Comparison of ENCODE assay signal across 18 mouse cellular contexts in genomic region chr9:35529796-35530195, GRCm38 (mm10). TPM values are rescaled to one million over a fixed set of nuclear protein-coding genes. Genes with fewer than 3 reads are reported as not detected.
DNase-seq lines count a peak whose midpoint lies in the region; ATAC-seq lines count a peak whose summit lies in the region.
"Had no signal": no experiment of that assay in that cellular context is flagged by ENCODE, and none has a peak within 500 bp of the region (broad histone marks: within the 10 kb centered on the region; RNA-seq: fewer than 3 reads in every experiment).

No protein-coding gene starts in this region.

- H3K27ac ChIP-seq in intestine, embryonic 15.5 days = peak overlapping the region; percentile 44; the same call in 1 of the 2 replicates
- no peak overlapping the region for H3K27ac ChIP-seq in intestine, embryonic 16.5 days (ENCODE audit: low read length)
- 0 out of 2 replicates have a peak overlapping the region, but pooled peaks have one; percentile 28 for H3K27ac ChIP-seq in neural tube, embryonic 14.5 days (ENCODE audit: low read depth, low read length)
- H3K27ac ChIP-seq in forebrain, embryonic 16.5 days (ENCODE audit: low read length) = no peak overlapping the region
- H3K27ac ChIP-seq: forebrain, embryonic 12.5 days had no signal

- no peaks in the 10 kb centered on the region for H3K9me3 ChIP-seq in intestine, embryonic 15.5 days
- no peaks in the 10 kb centered on the region for H3K9me3 ChIP-seq in intestine, embryonic 16.5 days (ENCODE audit: control insufficient read depth, low read length)
- no peaks in the 10 kb centered on the region for H3K9me3 ChIP-seq in neural tube, embryonic 14.5 days (ENCODE audit: control insufficient read depth, low read length)
- H3K9me3 ChIP-seq in forebrain, embryonic 16.5 days (ENCODE audit: control insufficient read depth, low read length) = no peaks in the 10 kb centered on the region
- H3K9me3 ChIP-seq: forebrain, embryonic 12.5 days had no signal

- no peak for ATAC-seq in intestine, embryonic 15.5 days
- ATAC-seq in intestine, embryonic 16.5 days = no peak
- ATAC-seq in neural tube, embryonic 14.5 days (ENCODE audit: low read depth) = peak; percentile 14; the same call in 1 of the 2 replicates
- no peak for ATAC-seq in forebrain, embryonic 16.5 days
- ATAC-seq: CD4-positive, CD25-positive, alpha-beta regulatory T cell, adult 4 months; inflammation-experienced regulatory T-cells, adult 6 months; lung, postnatal 0 days; midbrain, embryonic 16.5 days had no signal

- no peaks in the 10 kb centered on the region for H3K4me1 ChIP-seq in intestine, embryonic 15.5 days (replicated peaks)
- no peaks in the 10 kb centered on the region for H3K4me1 ChIP-seq in intestine, embryonic 16.5 days (ENCODE audit: control insufficient read depth, insufficient read depth, low read length)
- H3K4me1 ChIP-seq in neural tube, embryonic 14.5 days (ENCODE audit: control insufficient read depth, insufficient read depth, low read length) = no peaks in the 10 kb centered on the region
- H3K4me1 ChIP-seq in forebrain, embryonic 16.5 days (replicated peaks; ENCODE audit: control insufficient read depth, insufficient read depth, low read length) = no peaks in the 10 kb centered on the region

- H3K36me3 ChIP-seq in intestine, embryonic 15.5 days = no peaks in the 10 kb centered on the region
- no peaks in the 10 kb centered on the region for H3K36me3 ChIP-seq in intestine, embryonic 16.5 days (ENCODE audit: control insufficient read depth, insufficient read depth, low read length)
- no peaks in the 10 kb centered on the region for H3K36me3 ChIP-seq in neural tube, embryonic 14.5 days (ENCODE audit: control insufficient read depth, insufficient read depth, low read length)
- no peaks in the 10 kb centered on the region for H3K36me3 ChIP-seq in forebrain, embryonic 16.5 days (ENCODE audit: control insufficient read depth, insufficient read depth)
- H3K36me3 ChIP-seq: forebrain, embryonic 12.5 days had no signal

- DNase-seq in embryo, embryonic 11.5 days (ENCODE audit: low read depth, low spot score) = peak; percentile 51
- DNase-seq in hindlimb bud, embryonic 11.5 days (ENCODE audit: extremely low spot score, low read depth, low spot score) = peak; percentile 53
- DNase-seq in layer of hippocampus, adult 11-12 months (ENCODE audit: low spot score) = no peak
- DNase-seq: adrenal gland, adult 2 months; cerebellum, postnatal 36 days; kidney, postnatal 25 days; right cerebral cortex, postnatal 14 days had no signal

- H3K4me2 ChIP-seq in intestine, embryonic 15.5 days (replicated peaks) = no peak overlapping the region
- no peak overlapping the region for H3K4me2 ChIP-seq in intestine, embryonic 16.5 days (ENCODE audit: low read depth, low read length)
- H3K4me2 ChIP-seq in neural tube, embryonic 14.5 days (ENCODE audit: low read depth, low read length) = no peak overlapping the region
- H3K4me2 ChIP-seq in forebrain, embryonic 16.5 days (ENCODE audit: low read length) = no peak overlapping the region
- H3K4me2 ChIP-seq: forebrain, embryonic 12.5 days had no signal

- H3K27me3 ChIP-seq in intestine, embryonic 15.5 days (replicated peaks) = no peaks in the 10 kb centered on the region
- H3K27me3 ChIP-seq in intestine, embryonic 16.5 days (replicated peaks; ENCODE audit: control insufficient read depth, insufficient read depth, low read length) = no peaks in the 10 kb centered on the region
- H3K27me3 ChIP-seq in neural tube, embryonic 14.5 days (ENCODE audit: control insufficient read depth, insufficient read depth, low read length) = no peaks in the 10 kb centered on the region
- H3K27me3 ChIP-seq in forebrain, embryonic 16.5 days (replicated peaks; ENCODE audit: control insufficient read depth, insufficient read depth, low read length) = no peaks in the 10 kb centered on the region

- no peak overlapping the region for H3K9ac ChIP-seq in intestine, embryonic 15.5 days
- no peak overlapping the region for H3K9ac ChIP-seq in intestine, embryonic 16.5 days (ENCODE audit: low read depth, low read length)
- no peak overlapping the region for H3K9ac ChIP-seq in neural tube, embryonic 14.5 days (replicated peaks; ENCODE audit: low read depth, low read length)
- H3K9ac ChIP-seq in forebrain, embryonic 16.5 days (replicated peaks; ENCODE audit: low read depth, low read length) = no peak overlapping the region
- H3K9ac ChIP-seq: forebrain, embryonic 12.5 days had no signal

- 29% methylated on average over 1 of the region's 1 CpGs for WGBS in intestine, embryonic 15.5 days
- 12% methylated on average over 1 of the region's 1 CpGs for whole genome bisulfite sequencing in intestine, embryonic 16.5 days
- WGBS in neural tube, embryonic 14.5 days = 19% methylated on average over 1 of the region's 1 CpGs
- WGBS in forebrain, embryonic 16.5 days = 11% methylated on average over 1 of the region's 1 CpGs

- H3K4me3 ChIP-seq in intestine, embryonic 15.5 days (replicated peaks) = no peak overlapping the region
- no peak overlapping the region for H3K4me3 ChIP-seq in intestine, embryonic 16.5 days (ENCODE audit: low read length)
- no peak overlapping the region for H3K4me3 ChIP-seq in neural tube, embryonic 14.5 days (ENCODE audit: low read depth, low read length)
- no peak overlapping the region for H3K4me3 ChIP-seq in forebrain, embryonic 16.5 days (replicated peaks; ENCODE audit: low read length)
- H3K4me3 ChIP-seq: forebrain, embryonic 12.5 days had no signal

RNA-seq across cellular contexts. Expression of gene Gm1113, which starts 11.7 kb away (rescaled TPM):
- not detected in 2 replicates for polyA plus RNA-seq in intestine, embryonic 15.5 days (2015; fragmentation: Nextera tagmentation; extraction: Ambion mirVana)
- polyA plus RNA-seq in intestine, embryonic 16.5 days (2015; fragmentation: Nextera tagmentation; extraction: Ambion mirVana) = not detected in 2 replicates
- polyA plus RNA-seq in neural tube, embryonic 14.5 days (2014; fragmentation: Nextera tagmentation; extraction: Ambion mirVana) = not detected in 2 replicates
- polyA plus RNA-seq in forebrain, embryonic 16.5 days (2015; fragmentation: Nextera tagmentation; extraction: Ambion mirVana) = not detected in 2 replicates
- polyA plus RNA-seq: adrenal gland, adult 2 months; CD4-positive, CD25-positive, alpha-beta regulatory T cell, adult 4 months; forebrain, embryonic 12.5 days; heart, embryonic 14.5 days; inflammation-experienced regulatory T-cells, adult 6 months; liver, adult 2 months; lung, postnatal 0 days; midbrain, embryonic 16.5 days had no signal

RNA-seq across cellular contexts. Expression of gene Ddx25, which starts 28.5 kb away (rescaled TPM):
- 1.6 and 1.7 TPM in 2 replicates for polyA plus RNA-seq in intestine, embryonic 15.5 days (2015; fragmentation: Nextera tagmentation; extraction: Ambion mirVana)
- polyA plus RNA-seq in intestine, embryonic 16.5 days (2015; fragmentation: Nextera tagmentation; extraction: Ambion mirVana) = 1.1 and 1.2 TPM in 2 replicates
- 29.8 and 34.3 TPM in 2 replicates for polyA plus RNA-seq in neural tube, embryonic 14.5 days (2014; fragmentation: Nextera tagmentation; extraction: Ambion mirVana)
- polyA plus RNA-seq in forebrain, embryonic 16.5 days (2015; fragmentation: Nextera tagmentation; extraction: Ambion mirVana) = 19.4 and 21.6 TPM in 2 replicates

RNA-seq across cellular contexts. Expression of gene Pus3, which starts 28.6 kb away (rescaled TPM):
- 18.3 and 18.9 TPM in 2 replicates for polyA plus RNA-seq in intestine, embryonic 15.5 days (2015; fragmentation: Nextera tagmentation; extraction: Ambion mirVana)
- polyA plus RNA-seq in intestine, embryonic 16.5 days (2015; fragmentation: Nextera tagmentation; extraction: Ambion mirVana) = 15.0 and 16.5 TPM in 2 replicates
- polyA plus RNA-seq in neural tube, embryonic 14.5 days (2014; fragmentation: Nextera tagmentation; extraction: Ambion mirVana) = 16.2 and 18.2 TPM in 2 replicates
- 15.7 and 20.6 TPM in 2 replicates for polyA plus RNA-seq in forebrain, embryonic 16.5 days (2015; fragmentation: Nextera tagmentation; extraction: Ambion mirVana)

RNA-seq across cellular contexts. Expression of gene Pate2, which starts 40.3 kb away (rescaled TPM):
- polyA plus RNA-seq in intestine, embryonic 15.5 days (2015; fragmentation: Nextera tagmentation; extraction: Ambion mirVana) = 0.45 and 0.77 TPM in 2 replicates
- 0.38 and 0.66 TPM in 2 replicates for polyA plus RNA-seq in intestine, embryonic 16.5 days (2015; fragmentation: Nextera tagmentation; extraction: Ambion mirVana)
- polyA plus RNA-seq in neural tube, embryonic 14.5 days (2014; fragmentation: Nextera tagmentation; extraction: Ambion mirVana) = 0.48 and 1.0 TPM in 2 replicates
- polyA plus RNA-seq in forebrain, embryonic 16.5 days (2015; fragmentation: Nextera tagmentation; extraction: Ambion mirVana) = 1.3 and 2.3 TPM in 2 replicates
- polyA plus RNA-seq: CD4-positive, CD25-positive, alpha-beta regulatory T cell, adult 4 months; inflammation-experienced regulatory T-cells, adult 6 months; liver, adult 2 months had no signal

RNA-seq across cellular contexts. Expression of gene Hyls1, which starts 40.4 kb away (rescaled TPM):
- 11.6 and 14.2 TPM in 2 replicates for polyA plus RNA-seq in intestine, embryonic 15.5 days (2015; fragmentation: Nextera tagmentation; extraction: Ambion mirVana)
- polyA plus RNA-seq in intestine, embryonic 16.5 days (2015; fragmentation: Nextera tagmentation; extraction: Ambion mirVana) = 10.8 TPM in 2 replicates
- polyA plus RNA-seq in neural tube, embryonic 14.5 days (2014; fragmentation: Nextera tagmentation; extraction: Ambion mirVana) = 17.1 and 19.1 TPM in 2 replicates
- 25.1 and 26.3 TPM in 2 replicates for polyA plus RNA-seq in forebrain, embryonic 16.5 days (2015; fragmentation: Nextera tagmentation; extraction: Ambion mirVana)

Comparison
In these comparisons a context has a peak if more than half of its experiments do, and no peak if none do; other contexts are left out.
1. H3K27ac ChIP-seq: peak in intestine, embryonic 15.5 days (single experiment) and neural tube, embryonic 14.5 days (single experiment); none in intestine, embryonic 16.5 days (single experiment) and forebrain, embryonic 16.5 days (single experiment).